Mouse (Mus musculus) gastrocnemius, postnatal 25 days (tissue): ENCODE results near the gene Asprv1. TPM values are rescaled to one million over a fixed set of nuclear protein-coding genes. Genes with fewer than 3 reads are reported as not detected.

Source experiments
- DNase-seq: peaks from one replicate; pipeline ENCODE4 v3.0.0; 2022
- long read RNA-seq, 2 experiments: library from polyadenylated mRNA; stranded (forward); transcript quantifications; one replicate each; pipeline ENCODE4 v2.0.0; 2021
- total RNA-seq, 2 experiments: library from RNA; stranded (reverse); gene quantifications; 1 replicate in 1 of 2; 2 replicates in 1 of 2; pipeline ENCODE4 v1.2.3; 2021

Gene Asprv1
- not detected for total RNA-seq
- long read RNA-seq, experiment 1, result 0 reads
- long read RNA-seq, experiment 2, partial matches to known transcripts, result 0 of 1 reads
- long read RNA-seq, experiment 2, other reads (novel, unspliced or antisense), result 0 of 1 reads

- no peak for DNase-seq
These were observed at the start of gene Asprv1 for GRCm38 (mm10) chr6:86627946-86628345. Gene Asprv1 (plus strand): TSS chr6:86628164.

- peak; percentile 50 for DNase-seq
These were observed 49.6 kb upstream of the Asprv1 start for GRCm38 (mm10) chr6:86578396-86578795.

GRCm38 (mm10) chr6:86579066-86579784 lies 48.7 kb upstream of the Asprv1 start:
- no peak for DNase-seq

GRCm38 (mm10) chr6:86579926-86580325 lies 48.0 kb upstream of the Asprv1 start:
- no peak for DNase-seq

GRCm38 (mm10) chr6:86583141-86583540 lies 44.8 kb upstream of the Asprv1 start:
- no peak for DNase-seq

GRCm38 (mm10) chr6:86583601-86584215 lies 44.3 kb upstream of the Asprv1 start:
- no peak for DNase-seq

- DNase-seq, result peak; percentile 66
These were observed 43.5 kb upstream of the Asprv1 start for GRCm38 (mm10) chr6:86584296-86585015.

- DNase-seq, result peak; percentile 93
These were observed 42.8 kb upstream of the Asprv1 start for GRCm38 (mm10) chr6:86585070-86585600.

GRCm38 (mm10) chr6:86586070-86586469 lies 41.9 kb upstream of the Asprv1 start:
- no peak for DNase-seq

GRCm38 (mm10) chr6:86588429-86588828 lies 39.5 kb upstream of the Asprv1 start:
- no peak for DNase-seq

- DNase-seq, result no peak
These were observed 34.6 kb upstream of the Asprv1 start for GRCm38 (mm10) chr6:86593146-86593897.

GRCm38 (mm10) chr6:86594636-86595035 lies 33.3 kb upstream of the Asprv1 start:
- DNase-seq, result no peak

- no peak for DNase-seq
These were observed 32.0 kb upstream of the Asprv1 start for GRCm38 (mm10) chr6:86595865-86596440.

- DNase-seq, result no peak
These were observed 29.2 kb upstream of the Asprv1 start for GRCm38 (mm10) chr6:86598742-86599193.

- DNase-seq, result peak; percentile 62
These were observed 28.8 kb upstream of the Asprv1 start for GRCm38 (mm10) chr6:86599197-86599596.

GRCm38 (mm10) chr6:86599951-86600414 lies 28.0 kb upstream of the Asprv1 start:
- DNase-seq, result peak; percentile 38

- DNase-seq, result no peak
These were observed 22.7 kb upstream of the Asprv1 start for GRCm38 (mm10) chr6:86605260-86605659.

- no peak for DNase-seq
These were observed 21.7 kb upstream of the Asprv1 start for GRCm38 (mm10) chr6:86606289-86606688.

GRCm38 (mm10) chr6:86607471-86607870 lies 20.5 kb upstream of the Asprv1 start:
- DNase-seq, result no peak

- DNase-seq, result no peak
These were observed 18.7 kb upstream of the Asprv1 start for GRCm38 (mm10) chr6:86609235-86609634.

GRCm38 (mm10) chr6:86610714-86611113 lies 17.2 kb upstream of the Asprv1 start:
- peak; percentile 62 for DNase-seq
